Mouse (Mus musculus): ENCODE results near the gene Aph1b.

- TF ChIP-seq CTCF (IDR thresholded peaks at IDR 0.05; ENCODE audit: borderline replicate concordance, insufficient read depth, low read length) (no peak), POLR2A (IDR thresholded peaks at IDR 0.05; ENCODE audit: low read depth, low read length) (no peak)
These were observed 64.0 kb downstream of the Aph1b start for GRCm38 (mm10) chr9:66731284-66731683.
